Mouse (Mus musculus) ES-Bruce4 (cell line): ENCODE results near the gene Ccdc177.

Experiments
- CTCF ChIP-seq: IDR thresholded peaks from one replicate; pipeline ENCODE4 v1.8.1; 2011; ENCODE audit warnings: low read depth, low read length
- EP300 ChIP-seq: IDR thresholded peaks from 2 replicates; pipeline ENCODE4 v1.6.1; 2011; ENCODE audit warnings: low read depth, low read length; ENCODE audit not compliant: insufficient read depth
- POLR2A ChIP-seq: IDR thresholded peaks from one replicate; pipeline ENCODE4 v1.8.1; 2011; ENCODE audit warnings: low read length; ENCODE audit not compliant: insufficient read depth

DNA sequence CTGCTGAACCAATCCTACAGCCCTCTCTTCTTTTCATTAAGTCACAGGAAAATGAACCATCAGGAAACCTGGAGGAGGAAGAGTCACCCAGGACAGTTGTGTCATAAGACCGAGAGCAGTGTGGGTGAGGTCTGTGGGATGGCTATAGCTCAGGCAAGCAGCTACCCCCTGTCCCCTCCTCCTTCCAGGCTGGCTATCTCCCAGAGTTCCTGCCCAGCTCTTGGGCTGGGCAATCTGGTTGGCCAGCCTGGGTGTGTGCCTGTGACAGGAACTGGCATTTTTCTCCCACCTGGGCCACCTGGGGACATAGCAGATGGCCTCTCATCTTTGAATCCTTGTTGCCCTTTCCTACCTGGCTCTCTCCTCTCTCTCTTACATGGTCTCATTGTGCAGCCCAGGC is 23.4 kb upstream of the Ccdc177 start:
- no peak for TF ChIP-seq CTCF
- TF ChIP-seq EP300 = no peak
- TF ChIP-seq POLR2A = no peak
